Mouse (Mus musculus): ENCODE results near the gene Orc5.

GRCm38 (mm10) chr5:22572456-22572855 lies 22.2 kb upstream of the Orc5 start:
- TF ChIP-seq USF1 (IDR thresholded peaks at IDR 0.05; ENCODE audit: low read depth, low read length) (no peak), GABPA (IDR thresholded peaks at IDR 0.05; ENCODE audit: low read depth, low read length) (no peak), MEF2A (IDR thresholded peaks at IDR 0.05; ENCODE audit: extremely low read depth, insufficient replicate concordance, low read depth, low read length, poor library complexity, severe bottlenecking) (no peak), CTCF (IDR thresholded peaks at IDR 0.05 in 2 of 3, conservative IDR thresholded peaks at IDR 0.05 in 1 of 3; ENCODE audit: control insufficient read depth in 1 of 3, insufficient read depth in 1 of 3, low read depth in 2 of 3, low read length in 3 of 3, poor library complexity in 1 of 3, severe bottlenecking in 1 of 3) (no peak), EP300 (IDR thresholded peaks at IDR 0.05; ENCODE audit: low read depth in 1 of 2, low read length in 2 of 2) (peak; percentile 37 to 52; a peak in 1 of 4 replicates), POLR2A (IDR thresholded peaks at IDR 0.05; ENCODE audit: control insufficient read depth in 1 of 2, insufficient read depth in 1 of 2, low read depth in 1 of 2, low read length in 2 of 2, poor library complexity in 1 of 2) (no peak), ELF1 (IDR thresholded peaks at IDR 0.05; ENCODE audit: low read depth, low read length) (no peak), TCF12 (IDR thresholded peaks at IDR 0.05; ENCODE audit: low read depth, low read length) (no peak), UBTF (IDR thresholded peaks at IDR 0.05; ENCODE audit: borderline replicate concordance, insufficient read depth, low read depth, low read length) (no peak), ZC3H11A (IDR thresholded peaks at IDR 0.05; ENCODE audit: low read depth, low read length) (no peak), ZMIZ1 (IDR thresholded peaks at IDR 0.05; ENCODE audit: low read depth, low read length) (no peak), SIN3A (IDR thresholded peaks at IDR 0.05; ENCODE audit: low read length) (peak; percentile 37; the same call in 1 of the 2 replicates)
